Mouse (Mus musculus) embryonic facial prominence, embryonic 14.5 days (tissue): Measurements from ENCODE around the gene Tom1l2. TPM values are rescaled to one million over a fixed set of nuclear protein-coding genes. Genes with fewer than 3 reads are reported as not detected.
A peak's percentile ranks its signal among the peaks of the same experiment; 100 is the strongest.

Experiments used
- ATAC-seq: fragments of 200-750 bp; cut with Nextera tagmentation; 2 replicates; pipeline ENCODE4 v1.8.0; 2017; ENCODE audit warnings: low read depth, moderate number of reproducible peaks, moderate TSS enrichment
- DNase-seq: peaks from one replicate; pipeline ENCODE4 v3.0.0-alpha.2; 2015; ENCODE audit warnings: low spot score
- H3K27ac ChIP-seq: fragments of 300-500 bp; sonication (generic); replicated peaks from 2 replicates; pipeline ENCODE4 v1.5.1; 2014; ENCODE audit warnings: low read depth, mild to moderate bottlenecking, low read length, moderate library complexity
- H3K27me3 ChIP-seq: fragments of 300-500 bp; sonication (generic); replicated peaks from 2 replicates; pipeline ENCODE4 v1.6.1; 2014; ENCODE audit warnings: low read length; ENCODE audit not compliant: control insufficient read depth, insufficient read depth
- H3K36me3 ChIP-seq: fragments of 300-500 bp; sonication (generic); 2 replicates; pipeline ENCODE4 v1.6.1; 2014; ENCODE audit warnings: low read length, mixed read lengths; ENCODE audit not compliant: control insufficient read depth, insufficient read depth
- H3K4me1 ChIP-seq: fragments of 300-500 bp; sonication (generic); 2 replicates; pipeline ENCODE4 v1.6.1; 2014; ENCODE audit warnings: antibody characterized with exemption, low read length; ENCODE audit not compliant: control insufficient read depth, insufficient read depth
- H3K4me2 ChIP-seq: fragments of 300-500 bp; sonication (generic); 2 replicates; pipeline ENCODE4 v1.6.1; 2014; ENCODE audit warnings: low read depth, mild to moderate bottlenecking, low read length, moderate library complexity, mixed read lengths
- H3K4me3 ChIP-seq: fragments of 300-500 bp; sonication (generic); 2 replicates; pipeline ENCODE4 v1.5.1; 2014; ENCODE audit warnings: low read depth, mild to moderate bottlenecking, low read length
- H3K9ac ChIP-seq: fragments of 300-500 bp; sonication (generic); 2 replicates; pipeline ENCODE4 v1.6.1; 2014; ENCODE audit warnings: low read depth, mild to moderate bottlenecking, low read length, moderate library complexity, mixed read lengths
- H3K9me3 ChIP-seq: fragments of 300-500 bp; sonication (generic); 2 replicates; pipeline ENCODE4 v1.6.1; 2016; ENCODE audit warnings: low read length; ENCODE audit not compliant: control insufficient read depth
- WGBS: fragments of 180-500 bp; shearing (Covaris S2); extraction: QIAGEN DNeasy Blood & Tissue Kit; methylation state at CpG from one replicate; pipeline ENCODE4 v1.1.7; 2014; 5-methylcytosine and 5-hydroxymethylcytosine counted together
- polyA plus RNA-seq: library from polyadenylated mRNA; unstranded; fragments of >200 nt; fragmentation: Nextera tagmentation; extraction: Ambion mirVana; gene quantifications from 2 replicates; pipeline ENCODE4 v1.2.1, GENCODE M21; 2014

Tom1l2 gene
- polyA plus RNA-seq, 1 experiment from 2014 or later: 23.4 TPM

DNA sequence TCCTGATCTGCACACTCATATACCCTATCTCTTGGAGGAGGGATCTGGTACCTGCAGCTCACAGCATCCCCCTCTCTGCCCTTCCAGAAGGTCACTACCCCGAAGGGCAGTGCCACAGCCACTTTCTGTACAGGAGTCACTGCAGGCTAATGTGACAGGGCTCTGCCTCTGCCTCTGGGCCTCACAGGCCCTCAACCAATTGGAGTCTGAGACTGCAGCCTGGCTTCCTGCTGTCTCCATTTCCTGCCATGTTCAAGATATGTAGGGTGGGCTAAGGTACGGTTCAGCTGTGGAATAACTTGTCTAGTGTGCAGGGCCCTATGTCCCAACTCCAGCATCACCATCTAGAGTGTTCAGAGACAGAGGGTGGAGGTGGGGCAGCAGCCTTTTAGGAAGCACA lies 95.0 kb downstream of the Tom1l2 start:
- H3K27me3 ChIP-seq: no peaks in the 10 kb centered on the region
- DNase-seq (no peak), ATAC-seq (no peak)
- H3K36me3 ChIP-seq: peaks cover 33% of the 10 kb centered on the region
- no peaks in the 10 kb centered on the region for H3K9me3 ChIP-seq
- WGBS: 45% methylated on average over 2 of the region's 2 CpGs
- no peak overlapping the region for H3K4me2 ChIP-seq
- H3K4me1 ChIP-seq: peaks cover 5% of the 10 kb centered on the region
- H3K9ac ChIP-seq: no peak overlapping the region
- no peak overlapping the region for H3K4me3 ChIP-seq
- no peak overlapping the region for H3K27ac ChIP-seq

DNA sequence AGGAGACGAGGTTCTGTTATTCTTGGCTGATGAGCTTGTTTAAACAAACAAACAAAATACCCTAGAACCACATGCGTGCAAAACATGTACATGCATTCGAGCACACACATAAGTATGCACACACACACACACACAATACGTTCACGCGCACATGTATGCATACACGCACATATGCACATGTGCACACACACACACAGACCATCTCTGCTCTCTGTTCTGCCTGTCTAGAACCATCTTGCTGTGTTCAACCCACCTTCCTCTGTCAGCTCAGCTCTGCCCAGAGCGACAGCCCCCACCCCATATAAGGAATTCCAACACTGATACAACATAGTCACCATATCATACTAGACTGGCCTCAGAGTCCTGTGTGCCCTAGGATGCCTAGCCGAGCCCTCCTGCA lies 96.0 kb downstream of the Tom1l2 start:
- Histone ChIP-seq H3K27me3 (no peaks in the 10 kb centered on the region), H3K4me3 (no peak overlapping the region), H3K27ac (no peak overlapping the region), H3K4me2 (no peak overlapping the region), H3K36me3 (peaks cover 33% of the 10 kb centered on the region), H3K4me1 (peaks cover 5% of the 10 kb centered on the region; the same call in 1 of the 2 replicates), H3K9me3 (no peaks in the 10 kb centered on the region), H3K9ac (no peak overlapping the region)
- WGBS: 77% methylated on average over 9 of the region's 9 CpGs
- DNase-seq (no peak), ATAC-seq (no peak)

DNA sequence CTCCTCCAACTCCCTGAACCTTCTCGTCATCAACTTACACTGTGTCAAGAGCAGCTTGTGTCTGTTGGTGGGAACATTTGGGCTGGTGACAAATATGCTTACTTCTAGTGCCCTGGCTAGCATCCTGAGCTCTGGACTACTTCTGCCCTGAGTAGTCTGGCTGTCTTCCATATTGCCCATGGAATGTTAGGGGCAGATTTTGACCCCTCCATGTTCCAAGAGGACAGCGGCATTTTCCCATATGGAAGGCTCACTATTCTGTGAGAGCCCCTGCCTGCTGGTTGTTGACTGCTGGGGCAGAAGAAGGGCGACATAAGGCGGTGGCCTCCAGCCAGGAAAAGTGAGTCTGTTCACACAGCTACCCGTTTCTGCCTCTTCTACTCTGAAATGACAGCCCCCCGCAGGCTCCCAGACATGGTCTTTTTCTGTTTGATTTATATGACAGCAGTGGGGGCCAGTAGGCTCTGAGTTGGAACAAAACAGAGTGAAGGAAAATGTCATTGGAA lies 96.5 kb downstream of the Tom1l2 start:
- Histone ChIP-seq H3K4me2 (no peak overlapping the region), H3K27me3 (no peaks in the 10 kb centered on the region), H3K9me3 (no peaks in the 10 kb centered on the region), H3K4me1 (peaks cover 5% of the 10 kb centered on the region; the same call in 1 of the 2 replicates), H3K9ac (no peak overlapping the region), H3K36me3 (peaks cover 33% of the 10 kb centered on the region), H3K27ac (no peak overlapping the region), H3K4me3 (no peak overlapping the region)
- 56% methylated on average over 6 of the region's 6 CpGs for WGBS
- ATAC-seq (no peak), DNase-seq (no peak)

DNA sequence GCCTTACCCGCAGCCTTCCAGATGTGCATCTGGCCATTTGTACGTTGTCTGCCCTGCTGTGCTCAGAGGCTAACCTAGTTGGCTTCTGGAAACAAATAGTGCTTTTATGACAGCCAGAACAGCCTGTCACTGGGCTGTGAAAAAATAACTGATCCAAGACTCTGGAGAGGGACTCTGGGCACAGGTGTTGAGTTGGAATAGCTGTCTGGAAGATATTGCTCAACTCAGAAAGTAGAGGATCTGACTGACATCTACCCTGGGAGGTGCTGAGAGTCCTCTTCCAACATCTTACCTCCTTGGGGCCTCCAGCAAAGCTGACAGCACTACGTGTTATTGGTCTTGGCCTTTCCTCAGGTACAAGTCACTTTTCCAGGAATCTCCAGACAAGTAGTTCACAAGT lies 97.1 kb downstream of the Tom1l2 start:
- H3K36me3 ChIP-seq: peaks cover 38% of the 10 kb centered on the region
- H3K9ac ChIP-seq: no peak overlapping the region
- 69% methylated on average over 3 of the region's 3 CpGs for WGBS
- no peaks in the 10 kb centered on the region for H3K9me3 ChIP-seq
- H3K4me1 ChIP-seq: peaks cover 5% of the 10 kb centered on the region; the same call in 1 of the 2 replicates
- no peak overlapping the region for H3K4me3 ChIP-seq
- H3K27ac ChIP-seq: no peak overlapping the region
- no peak for DNase-seq
- H3K27me3 ChIP-seq: no peaks in the 10 kb centered on the region
- ATAC-seq: no peak
- no peak overlapping the region for H3K4me2 ChIP-seq

DNA sequence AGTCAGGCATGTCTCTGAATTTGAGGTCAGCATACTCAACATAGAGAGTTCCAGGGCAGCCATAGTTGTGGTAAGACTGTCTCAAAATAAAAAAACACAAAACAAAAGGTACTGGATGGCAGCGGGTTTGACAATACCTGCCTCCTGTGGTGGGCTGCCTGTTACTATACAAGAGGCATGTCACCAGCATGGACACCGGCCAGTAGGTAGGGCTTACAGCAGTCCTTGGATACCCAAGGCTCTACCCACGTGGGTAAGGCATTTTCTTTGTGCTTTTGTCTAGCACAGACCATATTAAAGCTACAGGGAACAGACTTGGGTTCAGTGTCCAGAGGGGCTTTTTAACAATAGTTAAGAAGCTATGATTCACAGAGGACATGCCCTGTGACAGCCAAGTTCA lies 97.5 kb downstream of the Tom1l2 start:
- 64% methylated on average over 3 of the region's 3 CpGs for WGBS

DNA sequence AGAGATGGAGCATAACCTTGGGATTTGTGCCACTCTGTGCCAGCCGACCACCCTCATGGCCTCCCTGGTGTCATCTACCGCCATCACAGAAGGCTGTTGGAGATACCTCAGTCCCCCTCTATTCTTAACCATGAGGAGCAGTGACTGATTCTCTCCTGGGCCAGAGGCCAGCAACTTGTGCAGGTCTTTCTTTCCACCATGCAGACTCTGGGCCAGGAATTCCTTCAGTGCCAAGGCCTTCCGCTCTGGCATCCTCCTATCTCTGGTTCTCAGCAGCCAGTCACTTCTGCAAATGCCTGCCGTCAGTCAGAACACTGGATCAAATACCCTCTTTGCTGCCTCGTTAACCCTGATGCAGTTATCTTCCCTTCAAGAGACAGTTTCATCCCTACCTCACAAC lies 98.4 kb downstream of the Tom1l2 start:
- Histone ChIP-seq H3K36me3 (peaks cover 44% of the 10 kb centered on the region), H3K27me3 (no peaks in the 10 kb centered on the region), H3K4me3 (no peak overlapping the region), H3K4me1 (peaks cover 5% of the 10 kb centered on the region; the same call in 1 of the 2 replicates), H3K9ac (no peak overlapping the region), H3K27ac (no peak overlapping the region), H3K9me3 (no peaks in the 10 kb centered on the region), H3K4me2 (no peak overlapping the region)
- 83% methylated on average over 5 of the region's 5 CpGs for WGBS
- ATAC-seq (no peak), DNase-seq (no peak)

More for the DNA sequence above, 97.5 kb downstream of the Tom1l2 start:
- no peak overlapping the region for H3K27ac ChIP-seq
- H3K4me1 ChIP-seq: peaks cover 5% of the 10 kb centered on the region; the same call in 1 of the 2 replicates
- DNase-seq: no peak
- no peak overlapping the region for H3K4me2 ChIP-seq
- no peak for ATAC-seq
- H3K9me3 ChIP-seq: no peaks in the 10 kb centered on the region
- H3K4me3 ChIP-seq: no peak overlapping the region
- no peaks in the 10 kb centered on the region for H3K27me3 ChIP-seq
- H3K9ac ChIP-seq: no peak overlapping the region
- peaks cover 43% of the 10 kb centered on the region for H3K36me3 ChIP-seq

DNA sequence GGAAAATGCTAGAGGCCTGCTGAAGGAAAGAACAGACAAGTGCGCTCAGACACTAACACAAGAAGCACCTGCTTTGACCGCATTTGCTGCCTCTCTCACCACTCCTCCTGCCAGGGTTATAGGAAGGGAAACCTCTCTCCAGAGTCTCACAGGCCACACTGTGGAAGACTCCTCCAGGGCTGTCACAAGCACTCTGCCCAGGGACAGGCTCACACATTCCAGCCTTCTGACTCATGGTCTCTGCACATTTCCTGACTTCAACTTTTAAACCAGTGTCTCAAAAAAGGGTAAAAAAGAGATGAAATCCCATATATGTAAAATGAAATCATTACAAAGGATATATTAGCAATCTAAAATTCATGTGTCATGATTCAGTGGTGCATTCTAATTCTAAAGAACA lies 99.2 kb downstream of the Tom1l2 start:
- Histone ChIP-seq H3K36me3 (peaks cover 39% of the 10 kb centered on the region), H3K9me3 (no peaks in the 10 kb centered on the region), H3K4me3 (no peak overlapping the region), H3K27ac (no peak overlapping the region), H3K9ac (no peak overlapping the region), H3K27me3 (no peaks in the 10 kb centered on the region), H3K4me2 (no peak overlapping the region), H3K4me1 (peaks cover 5% of the 10 kb centered on the region; the same call in 1 of the 2 replicates)
- WGBS: 98% methylated on average over 2 of the region's 2 CpGs
- DNase-seq: no peak
- no peak for ATAC-seq

DNA sequence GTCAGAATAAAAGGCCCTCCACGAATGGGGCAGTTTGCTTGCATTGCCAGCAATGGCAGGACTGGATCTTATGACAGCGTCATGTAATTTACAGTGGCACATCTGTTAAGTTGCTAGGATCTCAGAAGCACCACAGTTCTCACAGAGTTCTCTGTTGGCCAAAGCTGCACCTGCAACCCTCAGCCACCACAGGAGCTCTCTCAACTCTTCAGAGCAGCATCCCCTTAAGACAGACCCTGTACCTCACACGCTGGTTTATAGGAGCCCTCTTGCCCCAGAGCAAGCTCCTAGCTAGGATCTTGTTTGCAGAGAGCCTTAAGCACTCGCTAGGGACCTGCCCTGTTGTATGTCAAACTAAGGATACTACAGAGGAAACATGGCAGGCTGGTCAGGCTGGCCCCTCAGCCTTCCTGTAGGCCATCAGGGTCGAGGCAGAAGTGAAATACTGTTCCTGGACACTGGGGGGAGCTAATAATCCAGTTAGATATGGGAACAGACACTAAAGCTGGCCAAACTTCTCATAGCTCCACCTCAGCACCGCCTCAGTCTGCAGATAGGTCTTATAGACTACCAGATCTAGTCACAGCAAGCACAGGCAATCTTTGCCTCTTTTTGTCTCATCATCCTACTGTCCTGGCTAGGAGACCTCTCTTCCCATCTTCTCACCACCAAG lies 101.6 kb downstream of the Tom1l2 start:
- no peak overlapping the region for H3K4me2 ChIP-seq
- no peak for ATAC-seq
- peak; percentile 58 for DNase-seq
- H3K9me3 ChIP-seq: no peaks in the 10 kb centered on the region
- no peak overlapping the region for H3K9ac ChIP-seq
- H3K27ac ChIP-seq: no peak overlapping the region
- 59% methylated on average over 6 of the region's 6 CpGs for WGBS
- no peaks in the 10 kb centered on the region for H3K27me3 ChIP-seq
- peaks cover 7% of the 10 kb centered on the region for H3K4me1 ChIP-seq
- H3K4me3 ChIP-seq: no peak overlapping the region
- H3K36me3 ChIP-seq: peaks cover 28% of the 10 kb centered on the region

DNA sequence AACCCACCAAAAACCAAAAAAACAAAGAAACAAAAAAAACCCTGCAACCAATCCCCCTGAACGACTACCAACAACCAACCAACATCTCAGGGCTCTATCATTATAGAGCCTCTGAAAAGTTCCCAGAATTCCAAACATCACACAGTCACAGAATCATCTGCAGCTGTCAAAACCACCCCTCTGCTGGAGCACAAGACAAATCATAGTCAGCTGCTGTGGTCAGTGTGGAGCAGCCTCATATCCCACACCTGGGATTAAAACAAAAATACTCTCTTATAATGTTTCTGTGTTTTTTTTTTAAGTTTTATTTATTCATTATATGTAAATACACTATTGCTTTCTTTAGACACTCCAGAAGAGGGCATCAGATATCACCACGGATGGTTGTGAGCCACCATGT lies 102.8 kb downstream of the Tom1l2 start:
- ATAC-seq (no peak), DNase-seq (no peak)
- Histone ChIP-seq H3K27ac (no peak overlapping the region), H3K4me1 (peaks cover 5% of the 10 kb centered on the region; the same call in 1 of the 2 replicates), H3K4me2 (no peak overlapping the region), H3K4me3 (no peak overlapping the region), H3K9ac (no peak overlapping the region), H3K27me3 (no peaks in the 10 kb centered on the region), H3K9me3 (no peaks in the 10 kb centered on the region), H3K36me3 (peaks cover 27% of the 10 kb centered on the region; the same call in 1 of the 2 replicates)
- 80% methylated on average over 2 of the region's 2 CpGs for WGBS
